Mouse (Mus musculus) frontal cortex, adult 2 months (tissue): Measurements from ENCODE around the gene Abcg4. TPM values are rescaled to one million over a fixed set of nuclear protein-coding genes. Genes with fewer than 3 reads are reported as not detected.
"Not testable (repeated sequence)": the region's sequence is repeated elsewhere in the genome, so short reads cannot be mapped to it uniquely, and the experiment has no call there.

Experiments used
- DNase-seq, 2 experiments: peaks; one replicate each; pipeline ENCODE4 v3.0.0; 2022; ENCODE audit warnings: low spot score in 1 of 2; ENCODE audit errors: extremely low spot score in 1 of 2
- polyA plus RNA-seq: library from polyadenylated mRNA; depleted of rRNA; stranded (reverse); fragments of >200 nt; gene quantifications from 2 replicates; pipeline ENCODE4 v1.2.3, GENCODE M21; 2012; rRNA removed

The Abcg4 gene
- 84.5 and 95.1 TPM in 2 replicates for polyA plus RNA-seq

DNA sequence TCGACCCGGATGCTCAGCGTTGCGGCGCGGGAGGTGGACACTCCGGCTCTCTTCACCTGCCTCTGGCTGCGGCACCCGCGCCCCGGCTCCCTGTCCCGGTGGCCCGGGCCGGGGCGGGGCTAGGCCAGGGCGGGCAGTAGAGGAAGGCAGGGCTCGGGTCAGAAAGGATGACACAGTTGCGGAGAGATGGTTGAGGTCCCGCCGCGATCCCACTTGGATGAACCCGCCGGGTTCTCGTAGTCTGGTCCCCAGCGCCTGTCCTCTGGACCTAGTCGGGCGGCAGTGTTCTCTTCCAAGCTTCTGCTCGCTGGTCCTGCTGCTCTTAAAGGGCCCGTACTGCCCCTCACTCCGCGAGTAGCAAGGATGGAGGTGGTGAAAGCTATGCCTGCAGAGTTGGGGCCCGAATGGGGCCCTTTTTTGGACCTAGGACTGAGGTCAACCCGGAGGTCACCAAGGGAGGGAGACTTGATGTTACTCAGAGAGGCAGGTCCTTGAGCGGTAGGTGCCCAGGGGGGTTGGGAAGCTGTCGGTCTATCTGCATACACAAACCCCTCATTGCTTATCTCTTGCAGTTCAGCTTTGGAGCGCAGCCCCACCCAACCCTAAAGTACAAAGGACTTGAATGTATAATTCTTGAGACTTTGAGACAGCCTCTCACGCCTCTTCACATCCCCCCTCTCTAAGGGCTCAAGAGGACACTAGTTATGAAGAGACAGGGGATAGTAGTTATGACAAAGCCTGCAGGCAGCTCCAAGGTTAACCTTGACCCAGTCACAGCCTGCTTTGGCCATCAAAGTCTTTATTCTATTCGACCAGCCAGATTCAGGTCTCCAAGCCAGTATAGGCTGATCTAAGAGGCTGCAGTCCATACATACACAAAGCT, at the start of gene Abcg4:
Abcg4 (minus strand) TSS at position 540 of the 883 bp plus-strand sequence.
- peak in 1 of 2 experiments; percentile 57 for DNase-seq

DNA sequence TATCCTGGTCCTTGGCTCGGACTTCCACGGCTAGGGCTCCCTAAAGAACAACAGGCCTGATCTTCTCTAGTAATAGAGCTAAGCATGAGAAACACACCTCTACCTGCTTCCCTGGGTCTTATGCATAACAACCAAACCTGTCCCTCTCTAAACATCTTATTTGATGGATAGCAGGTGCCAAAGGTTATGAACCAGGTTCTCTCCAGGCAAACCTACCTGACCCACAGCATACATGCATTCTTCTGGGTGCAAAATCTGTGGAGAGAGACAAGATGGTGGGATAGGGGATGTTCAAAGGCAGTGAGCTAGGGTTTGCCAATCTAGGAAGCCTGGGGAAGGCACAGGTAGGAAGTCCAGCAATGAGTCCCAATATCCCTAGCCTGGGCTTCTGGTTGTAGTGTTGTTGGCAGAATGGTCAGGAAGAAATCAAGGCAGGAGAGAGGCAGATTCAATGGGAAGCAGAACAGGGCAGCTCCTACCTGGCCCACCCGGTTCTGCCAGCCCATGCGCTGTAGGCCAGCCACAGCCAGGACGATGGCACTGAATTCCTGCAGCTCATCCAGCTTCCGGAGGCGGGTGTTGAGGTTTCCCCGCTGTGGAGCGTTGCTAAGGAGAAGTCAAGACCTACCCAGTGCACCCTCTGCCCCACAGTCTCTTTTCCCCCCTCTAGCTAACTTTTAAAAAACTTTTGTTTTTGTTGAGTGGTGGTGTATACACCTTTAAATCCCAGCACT, 49.2 kb upstream of the Abcg4 start:
- DNase-seq, result no peak

DNA sequence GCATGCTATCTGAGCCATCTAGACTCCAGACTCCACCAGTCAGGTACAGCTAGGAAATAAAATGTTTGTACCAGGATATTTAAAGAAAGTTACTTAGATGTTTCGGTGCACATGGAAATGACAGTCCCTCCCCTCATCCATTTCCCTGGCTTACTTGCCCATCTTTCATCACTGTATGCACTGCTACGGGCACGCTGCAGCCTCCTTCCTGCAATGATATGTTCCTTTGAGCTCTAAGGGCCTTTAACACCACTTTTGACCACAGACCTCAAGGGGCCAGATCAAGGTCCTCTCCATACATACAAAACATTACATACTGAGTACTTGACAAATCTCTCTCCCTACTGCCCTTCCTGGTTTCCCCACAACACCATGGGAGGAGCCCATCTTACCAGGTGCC, 48.5 kb upstream of the Abcg4 start:
- DNase-seq, result no peak

DNA sequence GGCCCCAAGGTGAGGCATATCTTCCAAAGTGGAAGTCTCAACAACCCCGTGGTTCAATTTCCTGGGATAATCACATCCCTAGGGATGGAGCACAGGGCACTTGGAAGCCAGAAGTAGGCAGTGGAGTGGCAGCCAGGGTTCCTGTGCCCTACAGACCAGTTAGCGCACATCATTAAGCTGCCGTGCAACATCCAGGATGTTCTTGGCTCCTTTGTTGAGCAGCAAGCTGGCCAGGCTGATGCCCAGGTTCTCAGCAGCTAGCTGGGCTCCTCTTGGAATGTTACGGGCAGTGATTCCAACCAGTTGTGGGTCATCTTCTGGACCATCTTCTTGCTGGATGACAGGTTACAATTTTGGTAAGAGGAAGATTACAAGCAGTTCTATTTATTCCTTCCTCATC, 48.1 kb upstream of the Abcg4 start:
- not testable (repeated sequence) for DNase-seq

DNA sequence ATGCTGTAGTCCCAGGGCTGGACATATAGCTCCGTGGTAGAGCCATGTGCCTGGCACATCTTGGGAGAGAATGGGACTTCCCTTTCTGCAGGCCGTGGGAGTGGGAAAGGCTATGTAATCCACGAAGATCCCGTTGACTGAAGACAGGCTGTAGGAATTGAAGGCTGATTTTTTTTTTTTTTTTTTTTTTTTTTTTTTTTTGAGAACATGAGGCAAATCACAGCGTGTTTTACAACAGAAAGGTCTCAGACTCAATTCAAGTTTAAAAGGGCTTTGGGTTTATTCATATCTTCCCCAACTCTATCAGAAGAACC, 47.6 kb upstream of the Abcg4 start:
- no peak for DNase-seq

DNA sequence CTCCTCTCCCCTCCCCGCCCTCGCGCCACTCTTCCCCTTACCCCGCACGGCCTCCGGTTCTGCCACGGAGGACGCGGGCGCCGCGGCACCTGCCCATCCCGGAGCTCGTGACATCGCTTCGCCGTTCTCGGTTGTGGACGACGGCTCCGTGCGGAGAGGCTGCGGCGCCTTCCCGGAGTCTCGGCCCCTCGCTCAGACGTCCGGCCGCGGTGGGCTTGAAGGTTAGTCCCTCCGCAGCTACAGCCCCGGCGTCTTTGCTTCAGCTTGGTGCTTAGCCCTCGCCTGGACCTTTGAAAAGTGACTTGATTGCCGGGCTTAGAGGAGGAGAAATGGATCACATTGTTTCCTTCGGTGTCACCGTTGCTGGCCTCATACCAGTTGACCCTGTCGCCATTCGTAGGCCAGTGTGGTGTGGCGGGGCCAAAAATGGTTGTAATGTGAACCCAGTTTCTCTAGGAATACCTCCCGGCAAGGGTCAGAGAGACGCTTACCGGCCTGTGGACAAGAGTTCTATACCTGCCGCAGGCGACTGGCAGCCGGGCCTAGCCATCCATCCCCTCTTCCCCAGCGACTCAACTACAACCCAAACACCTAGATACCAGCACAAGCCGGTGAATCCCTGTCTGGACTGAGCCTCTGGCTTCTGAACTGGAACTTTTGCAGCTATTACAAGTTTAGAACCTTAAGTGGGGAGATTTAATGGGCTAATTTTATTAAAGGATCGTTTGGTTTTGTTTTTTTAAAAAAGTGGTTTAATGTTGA, 47.1 kb upstream of the Abcg4 start:
- no peak for DNase-seq

DNA sequence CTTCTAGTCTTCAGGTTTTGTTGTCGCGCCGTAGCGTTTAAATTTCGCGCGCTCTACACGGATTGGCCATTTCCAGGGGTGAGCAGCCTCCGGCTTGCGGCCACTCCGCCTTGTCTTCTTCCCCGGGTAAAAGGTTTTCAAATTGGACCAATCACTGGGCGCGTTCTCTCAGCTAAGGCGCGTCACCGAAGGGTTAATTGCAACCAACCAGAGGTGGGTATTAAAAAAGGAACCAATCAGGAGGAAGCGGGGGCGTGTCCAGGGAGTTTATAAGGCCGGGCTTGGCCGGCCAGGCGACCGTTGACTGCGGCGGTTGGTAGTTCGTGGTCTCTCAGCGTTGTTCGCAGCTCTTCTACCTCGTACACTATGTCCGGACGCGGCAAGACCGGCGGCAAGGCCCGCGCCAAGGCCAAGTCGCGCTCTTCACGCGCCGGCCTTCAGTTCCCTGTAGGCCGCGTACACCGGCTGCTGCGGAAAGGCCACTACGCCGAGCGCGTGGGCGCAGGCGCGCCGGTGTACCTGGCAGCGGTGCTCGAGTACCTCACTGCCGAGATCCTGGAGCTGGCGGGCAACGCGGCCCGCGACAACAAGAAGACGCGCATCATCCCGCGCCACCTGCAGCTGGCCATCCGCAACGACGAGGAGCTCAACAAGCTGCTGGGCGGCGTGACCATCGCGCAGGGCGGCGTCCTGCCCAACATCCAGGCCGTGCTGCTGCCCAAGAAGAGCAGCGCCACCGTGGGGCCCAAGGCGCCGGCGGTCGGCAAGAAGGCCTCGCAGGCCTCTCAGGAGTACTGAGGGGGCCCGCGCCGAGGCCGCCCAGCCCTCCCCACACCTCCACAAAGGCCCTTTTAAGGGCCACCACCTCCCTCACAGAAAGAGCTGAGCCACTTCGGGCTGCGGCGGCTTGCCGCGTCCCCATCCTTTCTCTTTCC, 46.2 kb upstream of the Abcg4 start, which contains the start of gene H2afx:
H2afx (plus strand) TSS at position 299 of the 935 bp plus-strand sequence.
- DNase-seq, result peak; percentile 100

DNA sequence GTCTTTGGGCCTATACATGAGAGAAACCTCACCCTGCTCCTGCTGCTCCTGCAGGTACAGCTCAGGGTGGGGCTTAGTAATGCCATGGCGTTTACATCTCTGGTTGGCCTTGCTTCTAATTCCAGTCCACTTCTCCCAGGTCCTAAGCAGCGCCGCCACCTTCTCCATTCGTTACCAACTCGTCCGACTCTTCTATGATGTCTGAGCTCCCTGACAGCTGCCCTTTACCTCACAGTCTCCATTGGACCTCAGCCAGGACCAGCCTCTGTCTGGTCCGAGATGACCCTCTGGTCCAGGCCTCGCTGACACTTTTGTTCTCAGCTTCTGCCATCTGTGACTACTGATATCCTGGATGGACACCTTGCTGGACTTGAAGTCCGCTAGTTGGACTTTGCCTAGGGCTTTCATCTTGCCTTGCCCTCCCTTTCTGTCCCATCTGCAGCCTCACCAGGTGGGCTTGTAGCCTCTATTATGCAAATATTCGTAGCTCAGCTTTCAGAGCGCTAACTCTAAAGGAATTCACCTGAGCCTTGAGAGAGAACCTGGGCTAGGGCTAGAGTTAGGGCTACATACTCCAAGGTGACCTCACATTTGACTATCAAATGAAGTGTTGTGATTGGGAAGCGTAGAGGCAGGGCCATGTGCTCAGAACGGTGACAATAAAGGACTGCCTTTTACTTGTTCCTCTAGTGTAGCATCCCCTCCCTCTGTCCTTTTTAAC, 44.7 kb upstream of the Abcg4 start:
- DNase-seq, result no peak

DNA sequence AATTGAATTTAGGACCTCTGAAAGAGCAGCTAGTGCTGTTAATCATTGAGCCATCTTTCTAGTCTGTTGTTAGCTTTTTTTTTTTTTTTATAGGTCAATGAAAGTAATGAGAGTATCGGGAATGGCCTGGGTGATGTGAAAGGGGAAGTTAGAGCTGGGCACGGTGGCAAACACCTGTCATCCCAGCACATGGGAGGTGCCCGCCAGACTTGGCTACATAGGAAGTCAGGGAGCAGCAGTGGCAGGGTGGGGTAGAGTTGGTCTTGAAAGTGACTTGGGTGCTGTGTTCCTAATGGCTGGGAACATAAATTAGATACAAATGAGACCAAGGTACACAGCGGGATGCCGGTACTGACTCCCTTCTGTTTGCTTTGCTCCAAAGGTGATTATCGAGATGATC, 42.3 kb upstream of the Abcg4 start:
- DNase-seq, result no peak

DNA sequence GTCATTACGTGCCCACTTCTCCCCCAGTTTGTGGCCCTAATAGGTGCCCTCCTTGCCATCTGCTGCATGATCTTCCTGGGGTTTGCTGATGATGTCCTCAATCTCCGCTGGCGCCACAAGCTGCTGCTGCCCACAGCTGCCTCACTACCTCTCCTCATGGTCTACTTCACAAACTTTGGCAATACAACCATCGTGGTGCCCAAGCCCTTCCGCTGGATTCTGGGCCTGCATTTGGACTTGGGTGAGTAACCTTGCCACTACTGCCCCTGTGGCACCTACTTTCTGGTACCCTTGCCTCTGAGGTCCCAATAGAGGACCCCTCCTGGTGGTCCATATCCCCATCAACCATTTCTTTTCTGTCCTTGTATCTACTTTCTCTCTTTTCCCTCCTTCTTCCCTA, 39.5 kb upstream of the Abcg4 start:
- no peak for DNase-seq

DNA sequence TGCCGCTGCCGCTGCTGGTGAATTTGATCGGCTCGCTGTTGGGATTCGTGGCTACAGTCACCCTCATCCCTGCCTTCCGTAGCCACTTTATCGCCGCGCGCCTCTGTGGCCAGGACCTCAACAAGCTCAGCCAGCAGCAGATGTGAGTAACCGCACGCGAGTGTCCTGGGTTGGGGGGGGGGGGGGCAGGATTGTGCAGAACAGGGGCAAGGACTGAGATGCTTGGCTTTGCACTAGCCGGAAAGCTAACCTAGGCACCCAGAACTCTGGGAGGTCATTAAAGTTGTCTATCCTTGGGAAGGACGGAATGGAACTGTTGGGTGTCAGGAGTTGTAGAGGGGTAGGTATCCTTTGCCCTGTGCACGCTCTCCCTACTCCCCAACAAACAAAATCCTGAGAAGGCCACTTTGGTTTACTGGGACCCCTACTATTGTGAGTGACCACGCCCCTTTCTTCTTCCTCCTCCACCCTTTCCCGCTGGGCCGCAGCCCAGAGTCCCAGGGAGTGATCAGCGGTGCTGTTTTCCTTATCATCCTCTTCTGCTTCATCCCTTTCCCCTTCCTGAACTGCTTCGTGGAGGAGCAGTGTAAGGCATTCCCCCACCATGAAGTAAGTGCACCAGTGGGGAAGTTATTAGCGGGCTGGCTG, 38.8 kb upstream of the Abcg4 start:
- no peak for DNase-seq

DNA sequence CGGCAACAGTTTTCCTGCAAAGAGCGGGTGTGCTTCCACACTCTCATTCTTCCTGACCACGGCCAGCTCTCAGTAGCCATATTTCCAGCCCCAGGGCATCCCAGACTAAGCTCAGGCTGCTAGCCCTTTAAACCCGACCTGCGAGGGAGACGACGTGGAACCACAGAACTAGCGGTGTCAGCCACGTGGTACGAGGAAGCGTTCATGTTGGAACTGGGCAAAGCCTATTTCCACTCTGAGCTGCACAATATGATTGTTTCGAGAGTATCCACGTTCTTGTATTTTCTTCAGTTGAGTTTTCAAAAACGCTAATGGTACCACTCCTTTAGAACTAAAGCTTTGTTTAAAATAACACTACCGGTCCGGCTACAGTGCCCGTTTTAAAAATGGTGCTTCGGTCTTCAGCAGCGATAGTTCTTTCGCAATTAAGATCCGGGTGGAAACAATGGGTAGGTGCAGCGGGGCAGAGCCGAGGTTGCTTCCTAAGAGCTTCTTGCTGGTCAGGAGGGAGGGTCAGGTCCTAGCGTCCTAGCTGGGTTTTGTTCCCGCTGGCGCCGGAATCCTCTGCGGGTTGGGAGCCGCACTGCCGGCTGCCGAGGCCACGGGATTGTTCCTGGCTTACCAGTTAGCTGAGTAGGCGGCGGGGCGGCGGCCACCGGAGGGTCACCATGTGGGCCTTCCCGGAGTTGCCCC, 38.1 kb upstream of the Abcg4 start:
- peak; percentile 79 to 90 for DNase-seq

DNA sequence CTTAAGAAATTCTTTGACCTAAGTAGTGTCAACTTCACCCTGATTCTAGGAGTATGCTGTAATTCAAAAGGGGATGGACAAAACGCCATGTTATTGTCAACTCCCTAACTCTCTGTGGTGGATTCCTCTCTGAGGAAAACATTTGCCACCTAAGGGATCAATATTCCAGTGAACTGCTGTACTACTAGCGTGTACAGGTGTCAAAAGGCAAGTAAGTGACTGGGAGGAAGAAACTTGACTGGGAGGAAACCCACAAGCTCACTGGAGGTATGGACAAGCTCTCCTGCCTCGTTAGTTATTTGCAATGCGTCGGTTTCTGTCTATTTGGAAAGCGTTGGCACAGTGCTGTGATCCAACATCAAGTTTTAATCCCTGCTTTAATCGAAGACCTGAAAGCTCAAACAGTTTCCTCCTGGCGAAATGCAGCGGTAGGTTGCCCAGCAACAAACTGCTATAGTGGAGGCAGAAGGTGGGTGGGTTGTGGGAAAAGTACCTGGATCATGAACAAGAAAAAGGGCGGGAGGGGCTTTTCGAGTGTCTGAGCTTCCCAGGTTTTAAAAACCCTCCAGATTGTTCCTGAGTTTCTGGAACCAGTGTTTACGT, 37.5 kb upstream of the Abcg4 start, which contains the start of gene Dpagt1:
Dpagt1 (plus strand) TSS at position 252 of the 603 bp plus-strand sequence.
- no peak for DNase-seq

DNA sequence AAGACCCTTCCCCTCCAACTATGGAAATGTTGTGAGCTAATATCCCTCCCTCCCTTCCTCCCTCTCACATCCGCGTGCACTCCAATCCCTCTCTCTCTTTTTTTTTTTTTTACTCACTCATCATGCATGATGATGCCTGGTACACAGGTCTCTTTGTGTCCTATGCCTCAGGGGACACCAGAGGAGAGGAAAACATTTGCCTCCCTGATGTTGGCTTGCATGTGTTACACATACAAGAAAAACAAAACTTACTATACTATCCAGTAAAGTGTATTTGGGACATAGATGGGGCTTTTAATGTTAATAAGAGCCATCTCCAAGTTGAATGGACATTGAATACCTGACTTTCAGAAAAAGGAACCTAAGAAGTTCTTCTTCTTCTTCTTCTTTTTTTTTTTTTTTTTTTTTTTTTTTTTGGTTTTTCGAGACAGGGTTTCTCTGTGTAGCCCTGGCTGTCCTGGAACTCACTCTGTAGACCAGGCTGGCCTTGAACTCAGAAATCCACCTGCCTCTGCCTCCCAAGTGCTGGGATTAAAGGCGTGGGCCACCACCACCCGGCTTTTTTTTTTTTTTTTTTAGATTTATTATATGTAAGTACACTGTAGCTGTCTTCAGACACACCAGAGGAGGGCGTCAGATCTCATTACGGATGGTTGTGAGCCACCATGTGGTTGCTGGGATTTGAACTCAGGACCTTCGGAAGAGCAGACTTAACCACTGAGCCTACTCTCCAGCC, 36.8 kb upstream of the Abcg4 start:
- not testable (repeated sequence) for DNase-seq

DNA sequence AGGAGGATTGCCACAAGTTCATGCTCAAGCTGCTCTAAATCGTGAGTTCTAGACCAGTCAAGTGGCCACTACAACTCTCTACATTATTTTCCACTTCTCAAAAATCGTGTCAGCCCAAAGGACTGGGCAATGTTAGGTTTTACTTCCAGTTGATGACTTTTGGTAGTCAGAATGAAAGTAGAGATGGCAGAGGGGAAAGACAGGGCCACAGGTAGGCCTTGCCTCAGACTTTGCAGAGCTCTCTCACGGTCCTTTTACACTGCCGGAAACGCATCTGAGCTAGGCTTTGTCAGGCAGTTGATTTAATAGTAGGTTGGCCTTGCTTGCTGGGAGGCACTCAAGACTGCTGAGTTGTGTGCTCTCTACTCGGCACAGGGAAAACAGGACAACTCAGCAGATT, 35.7 kb upstream of the Abcg4 start:
- DNase-seq, result no peak

DNA sequence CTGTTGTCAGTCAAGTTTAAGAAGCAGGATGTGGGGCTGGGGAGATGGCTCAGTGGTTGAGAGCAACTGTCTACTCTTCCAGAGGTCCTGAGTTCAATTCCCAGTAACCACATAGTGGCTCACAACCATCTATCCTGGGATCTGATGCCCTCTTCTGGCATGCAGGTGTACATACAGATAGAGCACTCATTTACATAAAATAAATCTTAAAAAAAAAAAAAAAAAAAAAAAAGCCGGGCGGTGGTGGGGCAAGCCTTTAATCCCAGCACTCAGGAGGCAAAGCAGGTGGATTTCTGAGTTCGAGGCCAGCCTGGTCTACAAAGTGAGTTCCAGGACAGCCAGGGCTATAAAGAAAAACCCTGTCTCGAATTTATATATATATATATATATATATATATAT, 35.2 kb upstream of the Abcg4 start:
- DNase-seq, result not testable (repeated sequence)

DNA sequence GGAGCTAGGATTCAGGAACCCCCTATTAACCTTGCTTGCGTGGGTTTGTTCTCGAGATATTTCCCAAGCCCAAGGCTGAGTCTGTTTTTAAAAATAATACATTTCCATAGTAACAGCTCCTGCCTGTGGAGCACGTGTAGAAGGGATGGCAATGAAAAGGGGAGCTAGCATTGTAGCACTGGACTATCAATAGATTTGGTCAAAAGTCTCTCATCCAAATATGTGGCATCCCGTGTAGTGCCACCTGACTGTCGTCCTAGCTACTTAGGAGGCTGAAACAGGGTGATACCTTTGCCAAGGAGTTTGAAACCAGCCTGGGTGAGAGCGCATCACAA, 32.4 kb upstream of the Abcg4 start:
- DNase-seq, result peak in 1 of 2 experiments; percentile 66
